Mouse (Mus musculus) activated CD4-positive, CD25-positive, alpha-beta regulatory T cell, adult 4 months (primary cell): ENCODE results near the gene Mlf2. TPM values are rescaled to one million over a fixed set of nuclear protein-coding genes. Genes with fewer than 3 reads are reported as not detected.
"Not testable (repeated sequence)": the region's sequence is repeated elsewhere in the genome, so short reads cannot be mapped to it uniquely, and the experiment has no call there.

ENCODE experiments used
- ATAC-seq: one replicate; pipeline ENCODE4 v1.8.0; 2017
- polyA plus RNA-seq, 2 experiments: library from polyadenylated mRNA; unstranded; fragments of 100-300 nt; shearing (Covaris generic); gene quantifications; one replicate each; pipeline ENCODE4 v1.2.1; 2017

Mlf2 gene
- polyA plus RNA-seq, result 10 to 100 TPM; 46.7 to 70.4 TPM

- peak; percentile 76 for ATAC-seq
Measured at GRCm38 (mm10) chr6:124930754-124931524, at the start of gene Mlf2. Mlf2 (plus strand) TSS chr6:124931386.

- no peak for ATAC-seq
Measured at GRCm38 (mm10) chr6:124881821-124882220, 49.4 kb upstream of the Mlf2 start.

GRCm38 (mm10) chr6:124883351-124883750, 47.8 kb upstream of the Mlf2 start:
- ATAC-seq, result no peak

GRCm38 (mm10) chr6:124884714-124885500, 46.3 kb upstream of the Mlf2 start:
- peak; percentile 91 for ATAC-seq

- ATAC-seq, result peak; percentile 22
Measured at GRCm38 (mm10) chr6:124885956-124886381, 45.2 kb upstream of the Mlf2 start.

- peak; percentile 29 for ATAC-seq
Measured at GRCm38 (mm10) chr6:124887986-124888385, 43.2 kb upstream of the Mlf2 start, which contains the start of gene Cd4. Cd4 (minus strand) TSS chr6:124888221.

- ATAC-seq, result no peak
Measured at GRCm38 (mm10) chr6:124888555-124889125, 42.5 kb upstream of the Mlf2 start.

GRCm38 (mm10) chr6:124890997-124891396, 40.2 kb upstream of the Mlf2 start:
- ATAC-seq, result no peak

- not testable (repeated sequence) for ATAC-seq
Measured at GRCm38 (mm10) chr6:124894113-124894512, 37.1 kb upstream of the Mlf2 start.

- ATAC-seq, result no peak
Measured at GRCm38 (mm10) chr6:124898359-124898758, 32.8 kb upstream of the Mlf2 start.

- ATAC-seq, result peak; percentile 19
Measured at GRCm38 (mm10) chr6:124900056-124900800, 31.0 kb upstream of the Mlf2 start.

GRCm38 (mm10) chr6:124900801-124901480, 30.2 kb upstream of the Mlf2 start:
- ATAC-seq, result peak; percentile 71

- peak; percentile 12 for ATAC-seq
Measured at GRCm38 (mm10) chr6:124901851-124902250, 29.3 kb upstream of the Mlf2 start.

GRCm38 (mm10) chr6:124903580-124904151, 27.5 kb upstream of the Mlf2 start:
- ATAC-seq, result peak; percentile 44

GRCm38 (mm10) chr6:124904161-124904981, 26.8 kb upstream of the Mlf2 start:
- no peak for ATAC-seq

- ATAC-seq, result no peak
Measured at GRCm38 (mm10) chr6:124904991-124905860, 26.0 kb upstream of the Mlf2 start.

GRCm38 (mm10) chr6:124907767-124908166, 23.4 kb upstream of the Mlf2 start:
- ATAC-seq, result peak; percentile 53

GRCm38 (mm10) chr6:124910032-124910431, 21.2 kb upstream of the Mlf2 start:
- no peak for ATAC-seq

GRCm38 (mm10) chr6:124911533-124912218, 19.5 kb upstream of the Mlf2 start, which contains the start of gene Lag3:
Lag3 (minus strand) TSS chr6:124911705.
- ATAC-seq, result no peak
